Mouse (Mus musculus): ENCODE data around the gene C1galt1c1. TPM values are rescaled to one million over a fixed set of nuclear protein-coding genes. Genes with fewer than 3 reads are reported as not detected.

C1galt1c1 gene
- total RNA-seq, 2 experiments from 2014 or later = 15.2 to 17.3 TPM

Other genes starting within 250 kb of the C1galt1c1 start
- 10 to 100 TPM; 61.2 to 62.9 TPM for gene Lamp2, start 178.6 kb downstream of the C1galt1c1 start, total RNA-seq (2021)
- gene Cul4b, start 58.9 kb downstream of the C1galt1c1 start, total RNA-seq (2021) = 10 to 100 TPM; 40.1 to 42.0 TPM
- 100 to 1,000 TPM in 1 of 2 experiments, 10 to 100 TPM in 1; 95.1 to 107 TPM for gene Mcts1, start 34.5 kb downstream of the C1galt1c1 start, total RNA-seq (2021)
- gene 6030498E09Rik, start 137.6 kb upstream of the C1galt1c1 start, total RNA-seq (2021) = not detected